Mouse (Mus musculus) hindbrain, embryonic 11.5 days (tissue): ENCODE data around the gene Tgfbi. TPM values are rescaled to one million over a fixed set of nuclear protein-coding genes. Genes with fewer than 3 reads are reported as not detected.

ENCODE experiments used
- ATAC-seq: fragments of 200-750 bp; cut with Nextera tagmentation; 2 replicates; pipeline ENCODE4 v1.8.0; 2017; ENCODE audit warnings: mild to moderate bottlenecking, moderate TSS enrichment, moderate library complexity; ENCODE audit not compliant: low FRiP score
- DNase-seq: peaks from one replicate; pipeline ENCODE4 v3.0.0-alpha.2; 2015; ENCODE audit warnings: low spot score
- H3K27ac ChIP-seq: fragments of 300-500 bp; sonication (generic); 2 replicates; pipeline ENCODE4 v1.5.1; 2014; ENCODE audit warnings: mild to moderate bottlenecking, low read depth, low read length
- H3K27me3 ChIP-seq: fragments of 300-500 bp; sonication (generic); 2 replicates; pipeline ENCODE4 v1.6.1; 2014; ENCODE audit warnings: mild to moderate bottlenecking, low read length, moderate library complexity, mixed read lengths; ENCODE audit not compliant: control insufficient read depth, insufficient read depth
- H3K36me3 ChIP-seq: fragments of 300-500 bp; sonication (generic); 2 replicates; pipeline ENCODE4 v1.6.1; 2014; ENCODE audit warnings: mild to moderate bottlenecking, low read length, moderate library complexity, mixed read lengths; ENCODE audit not compliant: control insufficient read depth, insufficient read depth
- H3K4me1 ChIP-seq: fragments of 300-500 bp; sonication (generic); replicated peaks from 2 replicates; pipeline ENCODE4 v1.6.1; 2014; ENCODE audit warnings: low read length, mixed read lengths; ENCODE audit not compliant: control insufficient read depth, insufficient read depth
- H3K4me2 ChIP-seq: fragments of 300-500 bp; sonication (generic); replicated peaks from 2 replicates; pipeline ENCODE4 v1.6.1; 2014; ENCODE audit warnings: mild to moderate bottlenecking, low read depth, low read length
- H3K4me3 ChIP-seq: fragments of 300-500 bp; sonication (generic); 2 replicates; pipeline ENCODE4 v1.5.1; 2014; ENCODE audit warnings: low read depth, low read length
- H3K9ac ChIP-seq: fragments of 300-500 bp; sonication (generic); 2 replicates; pipeline ENCODE4 v1.6.1; 2014; ENCODE audit warnings: low read depth, low read length
- H3K9me3 ChIP-seq: fragments of 300-500 bp; sonication (generic); 2 replicates; pipeline ENCODE4 v1.6.1; 2016; ENCODE audit warnings: low read length; ENCODE audit not compliant: control insufficient read depth
- WGBS: fragments of 180-500 bp; shearing (Covaris S2); extraction: QIAGEN DNeasy Blood & Tissue Kit; methylation state at CpG from one replicate; pipeline ENCODE4 v1.1.7; 2014; 5-methylcytosine and 5-hydroxymethylcytosine counted together
- polyA plus RNA-seq: library from polyadenylated mRNA; unstranded; fragments of >200 nt; fragmentation: Nextera tagmentation; extraction: Ambion mirVana; gene quantifications from 2 replicates; pipeline ENCODE4 v1.2.1, GENCODE M21; 2014

Gene Tgfbi
- polyA plus RNA-seq, 1 experiment from 2014 or later = 40.0 TPM

DNA sequence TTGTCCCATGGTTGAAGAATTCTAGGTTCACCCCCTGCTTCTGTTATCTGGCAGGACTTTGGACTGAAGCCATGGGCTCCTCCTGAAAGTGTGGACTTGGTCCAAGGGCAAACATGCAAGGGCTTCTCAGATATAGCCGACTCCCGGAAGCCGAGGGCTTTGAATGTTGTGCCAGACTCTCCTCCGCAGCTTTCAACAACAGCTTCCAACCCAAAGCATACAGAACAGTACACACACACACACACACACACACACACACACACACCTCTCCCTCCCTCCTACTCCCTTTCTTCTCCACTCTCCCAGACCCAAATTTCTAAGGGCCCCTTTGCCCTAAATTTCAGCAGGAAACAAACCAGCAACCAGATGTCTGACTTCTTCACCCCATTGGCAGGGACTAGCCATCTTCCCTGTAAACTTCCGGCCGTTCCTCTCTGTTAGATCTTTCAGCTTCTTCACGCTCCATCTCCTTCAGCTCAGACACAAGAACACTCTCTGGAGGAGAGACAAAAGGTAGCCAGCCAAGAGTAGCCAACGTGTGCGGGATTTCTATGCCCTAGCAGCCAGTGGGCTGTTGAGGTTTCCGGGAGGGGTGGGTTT lies 69.0 kb downstream of the Tgfbi start:
- H3K27ac ChIP-seq = no peak overlapping the region
- H3K9ac ChIP-seq = no peak overlapping the region
- H3K36me3 ChIP-seq = no peaks in the 10 kb centered on the region
- WGBS = 44% methylated on average over 10 of the region's 10 CpGs
- ATAC-seq = no peak
- H3K4me1 ChIP-seq = no peaks in the 10 kb centered on the region
- no peak for DNase-seq
- no peak overlapping the region for H3K4me2 ChIP-seq
- H3K9me3 ChIP-seq = no peaks in the 10 kb centered on the region
- no peak overlapping the region for H3K4me3 ChIP-seq
- H3K27me3 ChIP-seq = no peaks in the 10 kb centered on the region

DNA sequence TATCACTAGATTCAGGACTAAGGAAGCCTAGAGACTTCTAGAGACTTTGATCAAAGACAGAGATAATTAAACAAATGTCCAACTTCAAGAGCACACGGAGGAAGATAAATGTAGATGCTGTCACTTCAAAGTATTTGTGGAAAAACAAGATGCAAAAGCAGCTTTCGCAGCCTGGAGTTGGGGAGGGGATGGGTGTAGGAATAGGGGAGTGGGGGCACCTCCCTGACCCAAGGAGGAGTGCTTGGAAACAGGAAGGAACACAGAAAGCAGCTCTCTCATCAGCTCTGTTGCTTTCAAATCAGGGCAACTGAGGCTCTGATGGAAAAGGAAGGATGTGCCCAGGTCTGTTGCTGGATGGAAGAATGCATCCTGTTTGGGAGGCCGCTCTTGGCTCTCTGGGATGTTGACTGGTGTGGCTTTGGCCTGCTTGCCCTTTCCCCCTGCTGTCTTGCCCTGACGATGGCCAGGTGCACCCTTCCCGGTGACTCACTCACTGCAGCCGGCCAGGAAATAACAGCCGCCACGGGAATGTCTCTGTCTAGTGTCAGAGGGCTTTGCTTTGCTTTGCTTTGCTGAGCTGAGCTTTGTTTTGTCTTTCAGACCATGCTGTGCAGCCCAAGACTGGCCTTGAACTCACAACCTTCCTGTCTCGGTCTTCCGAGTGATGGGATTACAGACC lies 69.6 kb downstream of the Tgfbi start:
- DNase-seq (no peak), ATAC-seq (no peak)
- H3K4me3 ChIP-seq = no peak overlapping the region
- H3K27me3 ChIP-seq = no peaks in the 10 kb centered on the region
- WGBS = 64% methylated on average over 10 of the region's 10 CpGs
- H3K4me2 ChIP-seq = no peak overlapping the region
- no peaks in the 10 kb centered on the region for H3K4me1 ChIP-seq
- H3K9me3 ChIP-seq = no peaks in the 10 kb centered on the region
- no peak overlapping the region for H3K9ac ChIP-seq
- H3K27ac ChIP-seq = no peak overlapping the region
- no peaks in the 10 kb centered on the region for H3K36me3 ChIP-seq

DNA sequence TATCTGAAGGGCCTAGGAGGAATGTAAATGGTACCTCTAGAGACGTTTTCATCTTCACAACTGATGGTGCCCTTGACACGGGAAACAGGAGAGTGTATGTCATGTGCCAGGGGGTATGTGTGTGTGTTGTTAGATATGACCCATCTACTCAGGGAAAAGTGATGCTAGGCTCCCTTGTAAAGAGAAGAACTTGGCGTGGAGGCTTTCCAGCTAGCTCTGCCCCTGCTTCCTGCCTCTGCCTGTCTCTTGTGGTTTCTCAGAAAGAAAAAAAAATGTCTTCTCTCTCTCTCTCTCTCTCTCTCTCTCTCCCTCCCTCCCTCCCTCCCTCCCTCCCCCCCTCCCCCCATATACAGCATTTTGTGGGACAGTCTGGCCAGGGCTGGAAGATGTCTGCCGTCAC lies 72.6 kb downstream of the Tgfbi start:
- Histone ChIP-seq H3K27me3 (no peaks in the 10 kb centered on the region), H3K4me3 (no peak overlapping the region), H3K9ac (no peak overlapping the region), H3K4me1 (no peaks in the 10 kb centered on the region), H3K4me2 (no peak overlapping the region), H3K27ac (no peak overlapping the region), H3K36me3 (no peaks in the 10 kb centered on the region), H3K9me3 (no peaks in the 10 kb centered on the region)
- ATAC-seq (no peak), DNase-seq (no peak)
- WGBS = 74% methylated on average over 4 of the region's 4 CpGs

DNA sequence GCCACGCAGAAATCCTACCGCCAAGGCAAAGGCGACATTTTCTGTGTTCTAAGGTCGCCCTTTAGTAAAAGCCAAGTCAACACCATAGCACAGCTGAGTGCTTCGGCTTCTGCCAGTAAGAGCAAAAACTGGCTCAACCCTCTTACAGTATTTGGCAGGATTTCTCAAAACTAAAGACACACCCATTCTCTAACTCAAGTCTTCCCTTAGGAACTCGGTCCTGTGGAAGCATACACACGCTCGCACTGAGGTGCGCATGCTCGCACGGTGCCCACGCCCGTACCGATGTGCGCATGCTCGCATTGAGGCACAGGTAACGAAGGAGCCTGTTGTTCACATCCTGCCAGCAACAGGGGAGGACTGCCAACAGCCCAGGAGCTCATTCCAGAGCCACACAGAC lies 73.0 kb downstream of the Tgfbi start:
- Histone ChIP-seq H3K9ac (no peak overlapping the region), H3K9me3 (no peaks in the 10 kb centered on the region), H3K27ac (no peak overlapping the region), H3K4me3 (no peak overlapping the region), H3K36me3 (no peaks in the 10 kb centered on the region), H3K4me2 (no peak overlapping the region), H3K4me1 (no peaks in the 10 kb centered on the region), H3K27me3 (no peaks in the 10 kb centered on the region)
- WGBS = 88% methylated on average over 17 of the region's 17 CpGs
- no peak for ATAC-seq
- no peak for DNase-seq

DNA sequence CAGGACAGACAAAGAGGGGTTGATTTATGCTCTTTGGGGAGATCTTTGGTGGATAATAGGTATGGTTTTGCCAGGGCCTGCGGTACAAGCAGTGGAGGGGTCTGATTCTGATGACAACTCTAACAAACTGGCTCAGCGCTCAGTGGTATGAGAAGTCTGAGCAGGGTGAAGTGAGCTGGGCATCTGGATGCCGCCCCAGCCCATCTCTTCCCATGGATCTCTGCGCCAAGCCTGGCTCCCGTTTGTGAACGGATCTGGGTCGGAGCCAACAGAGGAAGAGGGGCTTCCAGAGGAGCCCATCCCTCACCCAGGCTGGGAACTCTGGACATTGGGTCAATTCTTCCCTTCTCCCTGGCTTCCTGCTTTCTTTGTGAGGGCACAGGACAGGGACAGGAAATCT lies 74.0 kb downstream of the Tgfbi start:
- H3K4me3 ChIP-seq = no peak overlapping the region

More for the DNA sequence above, 74.0 kb downstream of the Tgfbi start:
- Histone ChIP-seq H3K9ac (no peak overlapping the region), H3K27ac (no peak overlapping the region), H3K4me2 (no peak overlapping the region), H3K36me3 (no peaks in the 10 kb centered on the region), H3K27me3 (no peaks in the 10 kb centered on the region), H3K4me1 (no peaks in the 10 kb centered on the region), H3K9me3 (no peaks in the 10 kb centered on the region)
- WGBS = 89% methylated on average over 7 of the region's 7 CpGs
- no peak for DNase-seq
- ATAC-seq = no peak

Other genes starting within 250 kb of the Tgfbi start
- gene Gm3045, start 182.9 kb upstream of the Tgfbi start, polyA plus RNA-seq = not detected in 2 replicates
- gene Slc25a48, start 171.2 kb upstream of the Tgfbi start, polyA plus RNA-seq = 0.05 and 0.06 TPM in 2 replicates
- gene Il9, start 127.3 kb upstream of the Tgfbi start, polyA plus RNA-seq = not detected in 2 replicates
- gene Fbxl21, start 87.1 kb upstream of the Tgfbi start, polyA plus RNA-seq = 3.2 and 3.3 TPM in 2 replicates
- gene Lect2, start 61.0 kb upstream of the Tgfbi start, polyA plus RNA-seq = not detected in 2 replicates
- gene Smad5, start 93.5 kb downstream of the Tgfbi start, polyA plus RNA-seq = 47.8 and 50.9 TPM in 2 replicates
- gene Gm45623, start 144.3 kb downstream of the Tgfbi start, polyA plus RNA-seq = not detected in 2 replicates